Mouse (Mus musculus): ENCODE results near the gene Tnr. TPM values are rescaled to one million over a fixed set of nuclear protein-coding genes. Genes with fewer than 3 reads are reported as not detected.
A peak's percentile ranks its signal among the peaks of the same experiment; 100 is the strongest.

Gene Tnr
- polyA plus RNA-seq (2014; fragmentation: Nextera tagmentation; extraction: Ambion mirVana): 0.08 and 0.63 TPM in 2 replicates

DNA sequence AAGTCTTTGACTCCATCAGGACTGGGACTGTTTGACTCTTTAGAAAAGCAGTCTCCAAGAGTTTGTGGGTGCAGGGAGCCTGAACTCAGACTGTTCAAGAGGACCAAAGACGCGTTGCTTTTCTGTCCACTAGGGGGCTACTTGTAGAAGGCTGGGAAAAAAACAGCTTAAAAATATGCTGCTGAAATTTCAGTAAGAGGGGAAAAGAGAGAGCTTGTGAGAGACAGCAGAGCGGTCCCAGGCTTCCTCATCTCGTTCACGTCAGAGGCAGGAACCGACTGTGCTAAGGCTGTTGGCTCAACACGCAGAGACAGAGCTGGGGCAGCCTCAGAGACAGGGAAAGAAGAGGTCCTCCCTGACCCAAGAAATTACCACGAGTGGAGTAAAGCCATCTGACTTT, at the start of gene Tnr:
Gene Tnr, plus strand, starts transcription at position 192 of the 400 bp plus-strand sequence.
- Histone ChIP-seq H3K9ac (replicated peaks; ENCODE audit: low read length) (no peak within 1 kb of the TSS), H3K27ac (replicated peaks; ENCODE audit: low read depth, low read length) (no peak within 1 kb of the TSS)

DNA sequence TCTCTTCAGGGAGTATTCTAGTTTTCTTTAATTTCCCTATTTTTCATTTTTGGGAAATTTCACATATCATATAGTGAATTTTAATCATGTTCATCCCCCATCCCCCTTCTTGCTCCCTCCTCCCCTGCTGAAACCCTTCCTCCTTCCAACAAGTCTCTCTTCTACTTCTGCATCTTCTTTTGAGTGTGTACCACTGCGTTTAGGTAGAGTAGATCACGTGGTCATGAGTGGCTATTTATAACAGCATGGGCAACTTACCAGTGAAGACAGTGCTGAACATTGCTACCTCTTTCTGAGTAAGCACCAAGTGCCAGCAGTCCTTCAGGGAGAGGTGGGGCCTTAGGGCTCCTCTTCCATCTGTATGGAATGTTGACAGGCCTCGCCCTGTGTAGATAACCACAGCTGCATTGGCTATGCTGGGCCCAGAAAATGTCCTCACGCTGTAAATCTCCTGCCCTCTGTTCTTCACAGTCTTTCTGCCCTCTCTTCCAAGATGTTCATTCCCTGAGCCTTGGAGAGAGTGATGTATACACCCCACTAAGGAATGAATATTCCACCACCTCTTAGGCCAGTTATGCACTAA, 33.6 kb upstream of the Tnr start:
- no peaks in the 10 kb centered on the region for H3K36me3 ChIP-seq (replicated peaks; ENCODE audit: control insufficient read depth, insufficient read depth, low read depth, low read length)
- no peak overlapping the region for H3K9ac ChIP-seq (replicated peaks; ENCODE audit: low read length)
- WGBS: 87% methylated on average over 4 of the region's 4 CpGs
- ATAC-seq (replicated peaks; ENCODE audit: insufficient number of reproducible peaks, low FRiP score, low TSS enrichment, low read depth) (no peak), DNase-seq (ENCODE audit: low spot score) (no peak)
- H3K4me2 ChIP-seq (ENCODE audit: low read depth, low read length): no peak overlapping the region
- H3K4me1 ChIP-seq (ENCODE audit: control insufficient read depth, insufficient read depth, low read length): no peaks in the 10 kb centered on the region
- H3K9me3 ChIP-seq (replicated peaks; ENCODE audit: control insufficient read depth, low read length): no peaks in the 10 kb centered on the region
- H3K4me3 ChIP-seq (ENCODE audit: low read depth, low read length): no peak overlapping the region
- H3K27ac ChIP-seq (replicated peaks; ENCODE audit: low read depth, low read length): no peak overlapping the region
- H3K27me3 ChIP-seq (ENCODE audit: control insufficient read depth, insufficient read depth, low read length): no peaks in the 10 kb centered on the region

More for the DNA sequence above, at the start of gene Tnr:
- 3% methylated on average over 8 of the region's 8 CpGs for WGBS
- Histone ChIP-seq H3K4me1 (ENCODE audit: control insufficient read depth, insufficient read depth, low read length) (no peaks in the 10 kb centered on the region), H3K4me2 (ENCODE audit: low read depth, low read length) (peak within 1 kb of the TSS; percentile 11), H3K36me3 (replicated peaks; ENCODE audit: control insufficient read depth, insufficient read depth, low read depth, low read length) (no peaks in the 10 kb centered on the region), H3K9me3 (replicated peaks; ENCODE audit: control insufficient read depth, low read length) (no peaks in the 10 kb centered on the region), H3K27me3 (ENCODE audit: control insufficient read depth, insufficient read depth, low read length) (no peaks in the 10 kb centered on the region), H3K4me3 (ENCODE audit: low read depth, low read length) (no peak within 1 kb of the TSS)
- DNase-seq (ENCODE audit: low spot score) (peak; percentile 74), ATAC-seq (replicated peaks; ENCODE audit: insufficient number of reproducible peaks, low FRiP score, low TSS enrichment, low read depth) (peak; percentile 52; the same call in 1 of the 2 replicates)

DNA sequence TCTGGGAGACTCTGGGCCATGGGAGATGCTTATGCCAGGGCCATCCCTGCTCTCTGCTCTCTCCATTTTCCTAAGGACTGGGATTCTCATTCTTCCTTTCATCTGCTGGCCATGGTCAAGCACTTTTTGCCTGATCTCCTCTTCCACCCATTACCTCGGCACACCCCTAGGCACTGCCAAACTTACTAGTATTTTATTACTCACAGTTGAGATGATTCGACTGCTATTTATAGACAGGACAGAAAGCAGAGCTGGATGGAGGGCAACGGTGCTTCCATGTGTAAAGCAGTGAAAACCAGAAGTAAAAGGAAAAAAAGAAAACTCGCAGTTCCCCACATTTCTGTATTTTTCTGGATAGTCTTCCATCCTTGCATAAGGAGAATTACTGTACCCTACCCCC, 31.0 kb upstream of the Tnr start:
- WGBS: 88% methylated on average over 4 of the region's 4 CpGs
- no peak for ATAC-seq (replicated peaks; ENCODE audit: insufficient number of reproducible peaks, low FRiP score, low TSS enrichment, low read depth)

DNA sequence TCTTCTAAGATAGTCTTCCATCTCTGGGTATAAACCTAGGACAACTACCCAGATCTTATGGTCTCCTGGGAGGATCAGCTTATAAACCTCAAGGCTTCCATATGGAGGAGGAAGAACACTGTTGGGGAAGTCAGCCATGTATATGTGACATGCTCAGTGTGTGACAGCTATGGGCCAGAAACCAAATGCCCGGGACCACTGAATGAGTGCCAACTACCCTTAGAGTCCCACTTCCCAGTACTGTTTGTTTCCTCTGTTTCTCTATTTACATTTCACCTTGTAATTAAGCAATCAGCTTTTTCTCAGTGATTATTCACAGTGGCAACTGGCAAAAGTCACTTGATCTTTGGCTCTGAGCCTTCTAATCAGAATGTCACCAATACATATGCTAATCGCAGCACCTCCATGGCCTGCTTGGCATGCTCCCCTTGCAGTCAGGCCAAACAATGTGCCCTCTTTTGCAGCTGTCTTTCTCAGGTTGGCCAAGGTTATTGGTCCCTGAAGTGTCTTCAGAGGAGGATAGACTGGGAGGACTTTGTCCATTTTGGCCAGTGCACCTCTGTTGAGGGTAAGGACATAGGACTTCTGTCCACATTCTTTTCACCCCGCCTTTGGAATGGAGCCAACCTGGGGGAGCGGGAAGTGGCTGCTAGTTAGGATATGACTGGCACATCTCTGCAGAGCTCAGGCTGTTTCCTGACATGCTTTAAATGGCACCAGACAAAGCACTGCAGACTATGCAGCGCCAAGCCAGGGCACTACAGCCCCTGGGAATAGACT, 29.7 kb upstream of the Tnr start:
- Histone ChIP-seq H3K4me2 (ENCODE audit: low read depth, low read length) (no peak overlapping the region), H3K27me3 (ENCODE audit: control insufficient read depth, insufficient read depth, low read length) (no peaks in the 10 kb centered on the region), H3K4me1 (ENCODE audit: control insufficient read depth, insufficient read depth, low read length) (no peaks in the 10 kb centered on the region), H3K9ac (replicated peaks; ENCODE audit: low read length) (no peak overlapping the region), H3K4me3 (ENCODE audit: low read depth, low read length) (no peak overlapping the region), H3K36me3 (replicated peaks; ENCODE audit: control insufficient read depth, insufficient read depth, low read depth, low read length) (no peaks in the 10 kb centered on the region), H3K9me3 (replicated peaks; ENCODE audit: control insufficient read depth, low read length) (no peaks in the 10 kb centered on the region), H3K27ac (replicated peaks; ENCODE audit: low read depth, low read length) (no peak overlapping the region)
- no peak for DNase-seq (ENCODE audit: low spot score)
- no peak for ATAC-seq (replicated peaks; ENCODE audit: insufficient number of reproducible peaks, low FRiP score, low TSS enrichment, low read depth)
- WGBS: 85% methylated on average over 5 of the region's 5 CpGs

More for the DNA sequence above, 31.0 kb upstream of the Tnr start:
- Histone ChIP-seq H3K4me2 (ENCODE audit: low read depth, low read length) (no peak overlapping the region), H3K9me3 (replicated peaks; ENCODE audit: control insufficient read depth, low read length) (no peaks in the 10 kb centered on the region), H3K4me3 (ENCODE audit: low read depth, low read length) (no peak overlapping the region), H3K9ac (replicated peaks; ENCODE audit: low read length) (no peak overlapping the region), H3K27me3 (ENCODE audit: control insufficient read depth, insufficient read depth, low read length) (no peaks in the 10 kb centered on the region), H3K27ac (replicated peaks; ENCODE audit: low read depth, low read length) (no peak overlapping the region), H3K36me3 (replicated peaks; ENCODE audit: control insufficient read depth, insufficient read depth, low read depth, low read length) (no peaks in the 10 kb centered on the region), H3K4me1 (ENCODE audit: control insufficient read depth, insufficient read depth, low read length) (no peaks in the 10 kb centered on the region)
- DNase-seq (ENCODE audit: low spot score): no peak

DNA sequence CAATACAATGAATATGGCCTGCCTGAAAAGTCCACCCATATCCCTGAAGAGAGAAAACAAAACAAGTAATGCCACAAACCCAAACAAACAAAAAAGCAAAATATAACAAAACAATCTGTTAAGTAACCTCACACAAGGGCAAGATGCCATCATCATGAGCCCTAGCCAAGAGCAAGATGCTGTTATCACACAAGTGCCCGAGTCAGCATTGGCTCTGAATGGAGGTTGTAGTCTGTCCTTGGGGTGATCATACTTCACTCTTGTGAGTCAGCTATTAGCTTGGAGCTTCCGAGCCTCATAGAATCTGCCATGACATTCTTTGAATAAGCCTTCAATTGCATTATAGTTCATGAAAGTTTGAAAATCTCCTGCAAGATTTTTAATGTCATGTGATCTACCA, 25.3 kb upstream of the Tnr start:
- DNase-seq (ENCODE audit: low spot score): no peak
- Histone ChIP-seq H3K4me2 (ENCODE audit: low read depth, low read length) (no peak overlapping the region), H3K27ac (replicated peaks; ENCODE audit: low read depth, low read length) (no peak overlapping the region), H3K27me3 (ENCODE audit: control insufficient read depth, insufficient read depth, low read length) (no peaks in the 10 kb centered on the region), H3K36me3 (replicated peaks; ENCODE audit: control insufficient read depth, insufficient read depth, low read depth, low read length) (no peaks in the 10 kb centered on the region), H3K9me3 (replicated peaks; ENCODE audit: control insufficient read depth, low read length) (no peaks in the 10 kb centered on the region), H3K4me1 (ENCODE audit: control insufficient read depth, insufficient read depth, low read length) (no peaks in the 10 kb centered on the region), H3K4me3 (ENCODE audit: low read depth, low read length) (no peak overlapping the region), H3K9ac (replicated peaks; ENCODE audit: low read length) (no peak overlapping the region)
- ATAC-seq (replicated peaks; ENCODE audit: insufficient number of reproducible peaks, low FRiP score, low TSS enrichment, low read depth): no peak
- WGBS: 89% methylated on average over 2 of the region's 2 CpGs

DNA sequence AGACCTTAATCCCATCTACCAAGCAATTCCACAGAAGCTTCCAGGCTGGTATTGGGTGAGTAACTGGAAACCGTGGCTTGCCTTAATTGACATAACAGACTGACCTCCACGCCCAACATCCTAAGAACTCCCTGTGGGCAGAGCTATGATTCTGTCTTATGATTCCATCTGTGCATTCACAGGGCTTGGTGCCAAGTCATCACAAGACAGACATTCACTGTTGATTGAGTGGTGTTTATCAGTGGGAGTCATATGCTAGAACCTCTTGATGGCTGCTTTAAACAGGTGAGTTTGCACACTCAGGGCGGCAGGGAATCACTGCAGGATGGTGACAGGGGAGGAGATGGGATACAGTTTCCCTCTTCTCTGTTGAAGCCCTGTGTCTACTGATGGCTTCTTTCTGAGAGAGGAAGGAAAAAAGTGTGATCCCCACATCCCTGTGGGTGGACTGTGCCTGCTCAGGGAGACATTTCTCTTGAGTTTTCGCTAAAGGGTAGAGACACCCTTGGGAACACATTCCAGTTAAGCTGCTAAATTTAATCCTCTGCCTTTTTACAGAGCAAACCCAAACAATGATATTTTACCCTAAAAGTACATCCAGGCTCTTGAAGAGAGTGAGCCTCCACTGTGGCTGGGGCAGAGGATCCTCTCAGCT, 23.6 kb upstream of the Tnr start:
- DNase-seq (ENCODE audit: low spot score) (no peak), ATAC-seq (replicated peaks; ENCODE audit: insufficient number of reproducible peaks, low FRiP score, low TSS enrichment, low read depth) (no peak)
- Histone ChIP-seq H3K36me3 (replicated peaks; ENCODE audit: control insufficient read depth, insufficient read depth, low read depth, low read length) (no peaks in the 10 kb centered on the region), H3K4me1 (ENCODE audit: control insufficient read depth, insufficient read depth, low read length) (no peaks in the 10 kb centered on the region), H3K27me3 (ENCODE audit: control insufficient read depth, insufficient read depth, low read length) (no peaks in the 10 kb centered on the region), H3K9ac (replicated peaks; ENCODE audit: low read length) (no peak overlapping the region), H3K9me3 (replicated peaks; ENCODE audit: control insufficient read depth, low read length) (no peaks in the 10 kb centered on the region), H3K4me2 (ENCODE audit: low read depth, low read length) (no peak overlapping the region), H3K27ac (replicated peaks; ENCODE audit: low read depth, low read length) (no peak overlapping the region), H3K4me3 (ENCODE audit: low read depth, low read length) (no peak overlapping the region)
- 77% methylated on average over 4 of the region's 4 CpGs for WGBS

DNA sequence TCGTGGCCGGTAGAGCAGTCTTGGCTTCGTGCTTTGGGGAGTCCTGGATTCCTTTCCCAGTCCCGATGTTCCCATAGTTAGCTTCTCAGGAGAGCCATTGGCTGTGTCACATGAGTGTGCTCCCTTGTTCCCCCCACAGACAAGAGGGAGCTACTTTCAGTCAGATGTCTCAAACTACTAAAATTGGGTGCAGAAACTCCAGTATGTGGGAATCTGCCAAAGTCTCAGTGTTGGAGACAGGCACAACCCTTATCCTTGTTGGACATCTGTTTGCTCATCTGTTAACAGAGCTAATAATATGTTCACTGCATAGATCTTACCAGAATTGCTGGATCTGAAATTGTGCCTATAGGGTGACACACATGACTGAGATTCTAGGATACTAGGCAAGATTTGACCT, 21.7 kb upstream of the Tnr start:
- H3K27ac ChIP-seq (replicated peaks; ENCODE audit: low read depth, low read length): no peak overlapping the region
- no peak for DNase-seq (ENCODE audit: low spot score)
- ATAC-seq (replicated peaks; ENCODE audit: insufficient number of reproducible peaks, low FRiP score, low TSS enrichment, low read depth): no peak

DNA sequence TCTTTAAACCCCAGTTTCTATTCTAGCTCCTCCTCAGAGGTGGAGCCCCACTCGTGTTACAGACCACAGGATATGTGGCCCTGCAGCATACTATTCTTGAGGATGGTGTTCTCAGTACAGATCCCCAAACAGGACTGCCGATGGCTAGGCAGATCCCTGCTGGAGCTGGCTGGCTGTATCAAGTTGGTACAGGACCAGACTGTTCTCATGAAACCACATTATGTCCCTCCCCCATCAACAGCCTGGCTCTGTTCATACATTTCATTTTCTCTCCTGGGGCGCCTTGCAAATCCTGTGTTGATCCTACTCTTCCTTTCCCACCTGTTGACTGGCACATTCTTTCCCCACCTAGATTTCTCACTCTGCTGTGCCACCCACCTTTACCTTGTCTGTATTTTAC, 12.9 kb upstream of the Tnr start:
- ATAC-seq (replicated peaks; ENCODE audit: insufficient number of reproducible peaks, low FRiP score, low TSS enrichment, low read depth): no peak

More for the DNA sequence above, 21.7 kb upstream of the Tnr start:
- Histone ChIP-seq H3K36me3 (replicated peaks; ENCODE audit: control insufficient read depth, insufficient read depth, low read depth, low read length) (no peaks in the 10 kb centered on the region), H3K4me1 (ENCODE audit: control insufficient read depth, insufficient read depth, low read length) (no peaks in the 10 kb centered on the region), H3K27me3 (ENCODE audit: control insufficient read depth, insufficient read depth, low read length) (no peaks in the 10 kb centered on the region), H3K9ac (replicated peaks; ENCODE audit: low read length) (no peak overlapping the region), H3K4me2 (ENCODE audit: low read depth, low read length) (no peak overlapping the region), H3K4me3 (ENCODE audit: low read depth, low read length) (no peak overlapping the region), H3K9me3 (replicated peaks; ENCODE audit: control insufficient read depth, low read length) (no peaks in the 10 kb centered on the region)
- WGBS: 89% methylated on average over 4 of the region's 4 CpGs

More for the DNA sequence above, 12.9 kb upstream of the Tnr start:
- Histone ChIP-seq H3K9ac (replicated peaks; ENCODE audit: low read length) (no peak overlapping the region), H3K9me3 (replicated peaks; ENCODE audit: control insufficient read depth, low read length) (no peaks in the 10 kb centered on the region), H3K4me1 (ENCODE audit: control insufficient read depth, insufficient read depth, low read length) (no peaks in the 10 kb centered on the region), H3K27ac (replicated peaks; ENCODE audit: low read depth, low read length) (no peak overlapping the region), H3K27me3 (ENCODE audit: control insufficient read depth, insufficient read depth, low read length) (no peaks in the 10 kb centered on the region), H3K36me3 (replicated peaks; ENCODE audit: control insufficient read depth, insufficient read depth, low read depth, low read length) (no peaks in the 10 kb centered on the region), H3K4me3 (ENCODE audit: low read depth, low read length) (no peak overlapping the region), H3K4me2 (ENCODE audit: low read depth, low read length) (no peak overlapping the region)
- no peak for DNase-seq (ENCODE audit: low spot score)
- 77% methylated on average over 3 of the region's 3 CpGs for WGBS

Data from embryonic facial prominence, embryonic 11.5 days (tissue).